Mouse (Mus musculus): Measurements from ENCODE around the gene Greb1. TPM values are rescaled to one million over a fixed set of nuclear protein-coding genes. Genes with fewer than 3 reads are reported as not detected.

Gene Greb1
- polyA plus RNA-seq, 1 experiment from 2014 or later, result 0.31 TPM

DNA sequence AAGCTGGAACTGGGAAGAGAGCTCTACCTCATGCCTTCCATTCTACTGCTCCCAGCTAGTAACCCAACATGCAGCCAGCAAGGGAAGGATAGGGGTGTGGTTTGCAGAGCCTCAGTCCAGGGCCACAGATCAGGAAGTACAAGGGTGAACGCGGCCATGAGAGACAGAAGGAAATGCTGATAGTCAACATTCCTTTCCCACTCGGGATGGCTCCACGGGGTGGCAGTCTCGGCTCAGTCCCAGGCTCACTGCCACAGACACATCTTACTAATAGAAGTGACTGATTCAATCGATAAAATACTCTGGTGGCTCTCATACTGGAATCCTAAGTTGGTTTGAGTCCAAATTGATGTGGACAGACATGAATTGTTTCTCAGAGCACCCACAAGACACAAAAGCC is 27.8 kb upstream of the Greb1 start:
- H3K4me2 ChIP-seq (replicated peaks), result no peak overlapping the region
- 91% methylated on average over 6 of the region's 6 CpGs for WGBS
- no peaks in the 10 kb centered on the region for H3K4me1 ChIP-seq
- peaks cover 19% of the 10 kb centered on the region; the same call in 1 of the 2 replicates for H3K36me3 ChIP-seq
- no peak overlapping the region for H3K27ac ChIP-seq (replicated peaks)
- no peaks in the 10 kb centered on the region for H3K27me3 ChIP-seq
- ATAC-seq (replicated peaks), result no peak
- H3K9ac ChIP-seq (replicated peaks), result no peak overlapping the region
- no peaks in the 10 kb centered on the region for H3K9me3 ChIP-seq
- H3K4me3 ChIP-seq, result no peak overlapping the region

DNA sequence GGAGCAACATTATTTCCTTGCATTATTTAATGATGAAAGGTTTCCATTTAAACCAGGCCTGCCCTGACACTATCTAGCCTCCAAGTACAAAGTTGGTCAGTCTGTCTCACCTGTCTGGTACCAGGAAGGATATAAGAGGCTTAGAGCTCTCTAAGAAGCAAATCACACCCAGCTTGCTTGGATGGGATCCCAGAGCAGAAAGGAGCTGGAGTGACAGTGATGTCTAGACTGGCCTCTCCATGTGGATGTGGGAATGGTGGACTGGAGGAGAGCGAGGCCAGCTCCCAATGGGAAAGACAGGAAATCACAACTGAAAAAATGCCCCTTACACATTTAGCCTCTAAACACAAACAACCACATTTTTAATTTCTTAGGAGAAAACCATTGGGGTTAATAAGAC is 23.0 kb upstream of the Greb1 start:
- Histone ChIP-seq H3K9me3 (no peaks in the 10 kb centered on the region), H3K4me2 (replicated peaks) (no peak overlapping the region), H3K4me3 (no peak overlapping the region), H3K36me3 (peaks cover 59% of the 10 kb centered on the region), H3K27me3 (no peaks in the 10 kb centered on the region), H3K4me1 (no peaks in the 10 kb centered on the region), H3K27ac (replicated peaks) (no peak overlapping the region), H3K9ac (replicated peaks) (no peak overlapping the region)
- ATAC-seq (replicated peaks), result no peak
- WGBS, result 100% methylated on average over 1 of the region's 1 CpGs

GRCm38 (mm10) chr12:16822181-16822734 is 21.6 kb upstream of the Greb1 start:
- Histone ChIP-seq H3K36me3 (peaks cover 66% of the 10 kb centered on the region), H3K27me3 (no peaks in the 10 kb centered on the region), H3K27ac (replicated peaks) (no peak overlapping the region), H3K4me2 (replicated peaks) (no peak overlapping the region), H3K9ac (replicated peaks) (no peak overlapping the region), H3K4me1 (0 out of 2 replicates have a peak, but pooled peaks cover 2% of the 10 kb centered on the region), H3K4me3 (no peak overlapping the region), H3K9me3 (no peaks in the 10 kb centered on the region)
- 94% methylated on average over 10 of the region's 10 CpGs for WGBS
- ATAC-seq (replicated peaks), result no peak

DNA sequence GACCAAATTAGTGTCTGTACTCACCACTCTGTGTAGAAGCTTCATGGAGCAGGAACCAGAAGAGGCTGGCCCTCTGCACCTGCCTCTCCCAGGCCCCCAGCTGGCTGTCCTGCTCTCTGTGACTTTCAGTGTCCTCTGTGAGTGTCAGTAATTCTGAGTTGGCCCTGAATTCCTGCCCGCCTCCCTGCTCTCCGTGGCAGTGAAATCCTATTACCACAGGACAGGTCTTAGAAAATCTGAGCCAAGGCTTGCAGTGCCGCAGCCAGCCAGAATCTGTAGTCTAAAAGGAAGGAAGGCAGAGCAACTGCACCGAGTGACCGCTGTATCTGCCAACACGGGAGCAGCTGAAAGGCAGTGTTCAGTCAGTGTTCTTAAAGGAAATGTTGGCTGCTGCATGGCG is 20.1 kb upstream of the Greb1 start:
- ATAC-seq (replicated peaks), result no peak

GRCm38 (mm10) chr12:16818513-16818912 is 17.8 kb upstream of the Greb1 start:
- no peak; the same call in 1 of the 2 replicates for ATAC-seq (replicated peaks)
- no peaks in the 10 kb centered on the region for H3K27me3 ChIP-seq
- 0 out of 2 replicates have a peak, but pooled peaks cover 2% of the 10 kb centered on the region for H3K4me1 ChIP-seq
- peaks cover 52% of the 10 kb centered on the region for H3K36me3 ChIP-seq
- no peak overlapping the region for H3K27ac ChIP-seq (replicated peaks)
- H3K4me2 ChIP-seq (replicated peaks), result no peak overlapping the region
- H3K9me3 ChIP-seq, result no peaks in the 10 kb centered on the region
- H3K9ac ChIP-seq (replicated peaks), result no peak overlapping the region
- no peak overlapping the region for H3K4me3 ChIP-seq
- 36% methylated on average over 11 of the region's 11 CpGs for WGBS

More for the DNA sequence above, 20.1 kb upstream of the Greb1 start:
- 0 out of 2 replicates have a peak, but pooled peaks cover 2% of the 10 kb centered on the region for H3K4me1 ChIP-seq
- H3K27me3 ChIP-seq, result no peaks in the 10 kb centered on the region
- no peak overlapping the region for H3K4me2 ChIP-seq (replicated peaks)
- WGBS, result 85% methylated on average over 7 of the region's 7 CpGs
- H3K36me3 ChIP-seq, result peaks cover 64% of the 10 kb centered on the region
- no peaks in the 10 kb centered on the region for H3K9me3 ChIP-seq
- no peak overlapping the region for H3K4me3 ChIP-seq
- H3K9ac ChIP-seq (replicated peaks), result no peak overlapping the region
- no peak overlapping the region for H3K27ac ChIP-seq (replicated peaks)

GRCm38 (mm10) chr12:16817147-16817546 is 16.5 kb upstream of the Greb1 start:
- Histone ChIP-seq H3K27ac (replicated peaks) (no peak overlapping the region), H3K4me3 (no peak overlapping the region), H3K36me3 (peaks cover 43% of the 10 kb centered on the region), H3K9me3 (no peaks in the 10 kb centered on the region), H3K4me2 (replicated peaks) (no peak overlapping the region), H3K9ac (replicated peaks) (no peak overlapping the region), H3K27me3 (no peaks in the 10 kb centered on the region), H3K4me1 (peaks cover 7% of the 10 kb centered on the region)
- ATAC-seq (replicated peaks), result no peak
- WGBS, result 89% methylated on average over 4 of the region's 4 CpGs

DNA sequence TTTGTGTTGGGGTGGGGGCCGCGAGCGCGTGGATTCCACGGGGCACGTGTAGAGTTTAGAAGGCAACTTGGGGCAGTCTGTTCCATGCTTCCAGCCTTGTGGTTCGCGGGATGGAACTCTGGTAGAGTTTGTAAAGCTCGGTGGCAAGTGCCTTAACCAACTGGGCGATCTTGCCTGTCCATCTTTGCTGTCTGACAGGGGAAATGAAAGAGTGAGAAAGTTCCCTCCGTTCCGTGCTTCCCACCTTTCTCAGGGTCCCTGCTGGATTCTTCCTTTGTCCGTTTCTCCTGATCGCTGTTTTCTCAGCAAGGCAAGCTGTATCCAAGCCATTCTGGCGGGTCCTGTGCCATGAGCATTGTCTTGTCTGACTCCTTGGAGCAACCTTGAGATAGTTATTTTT is 10.8 kb upstream of the Greb1 start:
- peak; percentile 27; the same call in 1 of the 2 replicates for ATAC-seq (replicated peaks)
- Histone ChIP-seq H3K27me3 (peaks cover 17% of the 10 kb centered on the region; the same call in 1 of the 2 replicates), H3K36me3 (no peaks in the 10 kb centered on the region), H3K4me2 (replicated peaks) (peak overlapping the region; percentile 82), H3K27ac (replicated peaks) (no peak overlapping the region), H3K9ac (replicated peaks) (peak overlapping the region; percentile 72), H3K9me3 (no peaks in the 10 kb centered on the region), H3K4me3 (peak overlapping the region; percentile 75), H3K4me1 (peaks cover 14% of the 10 kb centered on the region)
- WGBS, result 7% methylated on average over 15 of the region's 15 CpGs

GRCm38 (mm10) chr12:16810525-16811431 is 10.1 kb upstream of the Greb1 start, which contains the start of gene E2f6:
Gene E2f6 (plus strand): TSS chr12:16810963.
- H3K4me3 ChIP-seq, result peak within 1 kb of the TSS; percentile 75
- no peaks in the 10 kb centered on the region for H3K9me3 ChIP-seq
- peak; percentile 88 for ATAC-seq (replicated peaks)
- H3K36me3 ChIP-seq, result no peaks in the 10 kb centered on the region
- peak within 1 kb of the TSS; percentile 60; the same call in 1 of the 2 replicates for H3K27ac ChIP-seq (replicated peaks)
- peaks cover 14% of the 10 kb centered on the region for H3K4me1 ChIP-seq
- peak within 1 kb of the TSS; percentile 72 for H3K9ac ChIP-seq (replicated peaks)
- peak within 1 kb of the TSS; percentile 82 for H3K4me2 ChIP-seq (replicated peaks)
- H3K27me3 ChIP-seq, result peaks cover 17% of the 10 kb centered on the region; the same call in 1 of the 2 replicates
- 6% methylated on average over 78 of the region's 81 CpGs for WGBS

GRCm38 (mm10) chr12:16808045-16808444 is 7.4 kb upstream of the Greb1 start:
- peaks cover 14% of the 10 kb centered on the region for H3K4me1 ChIP-seq
- no peak overlapping the region for H3K4me2 ChIP-seq (replicated peaks)
- 45% methylated on average over 3 of the region's 3 CpGs for WGBS
- ATAC-seq (replicated peaks), result no peak
- H3K9ac ChIP-seq (replicated peaks), result no peak overlapping the region
- H3K9me3 ChIP-seq, result no peaks in the 10 kb centered on the region
- no peak overlapping the region for H3K4me3 ChIP-seq
- no peak overlapping the region for H3K27ac ChIP-seq (replicated peaks)
- peaks cover 20% of the 10 kb centered on the region; the same call in 1 of the 2 replicates for H3K27me3 ChIP-seq
- H3K36me3 ChIP-seq, result no peaks in the 10 kb centered on the region

GRCm38 (mm10) chr12:16805511-16805910 is 4.8 kb upstream of the Greb1 start:
- Histone ChIP-seq H3K9me3 (no peaks in the 10 kb centered on the region), H3K27me3 (peaks cover 30% of the 10 kb centered on the region; the same call in 1 of the 2 replicates), H3K4me2 (replicated peaks) (no peak overlapping the region), H3K27ac (replicated peaks) (no peak overlapping the region), H3K36me3 (no peaks in the 10 kb centered on the region), H3K4me3 (no peak overlapping the region), H3K9ac (replicated peaks) (no peak overlapping the region), H3K4me1 (peaks cover 7% of the 10 kb centered on the region; the same call in 1 of the 2 replicates)
- peak; percentile 74 for ATAC-seq (replicated peaks)
- 2% methylated on average over 5 of the region's 5 CpGs for WGBS

DNA sequence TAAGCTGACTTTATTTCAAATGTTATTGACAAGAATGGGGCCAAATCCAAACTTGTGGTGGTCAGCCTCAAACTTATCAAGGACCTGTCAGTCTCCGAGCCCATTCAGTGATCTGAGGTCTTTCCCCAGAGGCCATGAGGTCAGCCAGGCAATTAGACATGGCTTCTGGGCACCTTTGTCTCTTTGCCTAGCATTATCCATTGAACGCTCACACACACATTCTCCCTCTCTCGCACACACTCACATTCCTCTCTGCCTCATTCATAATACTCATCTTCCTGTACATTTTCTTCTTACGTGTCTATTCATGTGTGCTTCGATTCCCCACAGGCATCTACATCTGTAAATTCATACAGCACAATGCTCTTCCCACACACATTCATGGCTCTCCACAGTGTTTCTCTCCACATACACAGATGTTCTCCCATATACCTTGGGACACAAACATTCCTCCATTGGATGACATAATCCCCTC is 3.3 kb upstream of the Greb1 start:
- WGBS, result 15% methylated on average over 5 of the region's 5 CpGs

More for the DNA sequence above, 3.3 kb upstream of the Greb1 start:
- Histone ChIP-seq H3K4me1 (peaks cover 13% of the 10 kb centered on the region), H3K27ac (replicated peaks) (no peak overlapping the region), H3K9ac (replicated peaks) (no peak overlapping the region), H3K36me3 (no peaks in the 10 kb centered on the region), H3K4me2 (replicated peaks) (no peak overlapping the region), H3K9me3 (no peaks in the 10 kb centered on the region), H3K27me3 (peaks cover 30% of the 10 kb centered on the region), H3K4me3 (no peak overlapping the region)
- no peak for ATAC-seq (replicated peaks)

All from forebrain, embryonic 15.5 days (tissue).